Mouse (Mus musculus) hindbrain, embryonic 16.5 days (tissue): Measurements from ENCODE around the gene Fbxw11. TPM values are rescaled to one million over a fixed set of nuclear protein-coding genes. Genes with fewer than 3 reads are reported as not detected.

Experiments
- ATAC-seq: fragments of 200-750 bp; cut with Nextera tagmentation; 2 replicates; pipeline ENCODE4 v1.8.0; 2017; ENCODE audit warnings: moderate TSS enrichment, moderate library complexity
- H3K27ac ChIP-seq: fragments of 300-500 bp; sonication (generic); 2 replicates; pipeline ENCODE4 v1.5.1; 2014; ENCODE audit warnings: low read depth, mild to moderate bottlenecking, control low read depth, low read length, moderate library complexity
- H3K27me3 ChIP-seq: fragments of 300-500 bp; sonication (generic); replicated peaks from 2 replicates; pipeline ENCODE4 v1.6.1; 2014; ENCODE audit warnings: low read length; ENCODE audit not compliant: control insufficient read depth, insufficient read depth
- H3K36me3 ChIP-seq: fragments of 300-500 bp; sonication (generic); 2 replicates; pipeline ENCODE4 v1.6.1; 2014; ENCODE audit warnings: mild to moderate bottlenecking, low read length, moderate library complexity, mixed read lengths; ENCODE audit not compliant: control insufficient read depth, insufficient read depth
- H3K4me1 ChIP-seq: fragments of 300-500 bp; sonication (generic); 2 replicates; pipeline ENCODE4 v1.6.1; 2014; ENCODE audit warnings: low read depth, low read length; ENCODE audit not compliant: control insufficient read depth, insufficient read depth
- H3K4me2 ChIP-seq: fragments of 300-500 bp; sonication (generic); 2 replicates; pipeline ENCODE4 v1.6.1; 2014; ENCODE audit warnings: mild to moderate bottlenecking, low read length, control low read depth, moderate library complexity
- H3K4me3 ChIP-seq: fragments of 300-500 bp; sonication (generic); 2 replicates; pipeline ENCODE4 v1.5.1; 2014; ENCODE audit warnings: mild to moderate bottlenecking, low read length, control low read depth, moderate library complexity
- H3K9ac ChIP-seq: fragments of 300-500 bp; sonication (generic); 2 replicates; pipeline ENCODE4 v1.6.1; 2014; ENCODE audit warnings: low read depth, mild to moderate bottlenecking, control low read depth, low read length, moderate library complexity
- H3K9me3 ChIP-seq: fragments of 300-500 bp; sonication (generic); 2 replicates; pipeline ENCODE4 v1.6.1; 2014; ENCODE audit warnings: mild to moderate bottlenecking, low read length, moderate library complexity; ENCODE audit not compliant: control insufficient read depth
- WGBS: fragments of 180-500 bp; shearing (Covaris S2); extraction: QIAGEN DNeasy Blood & Tissue Kit; methylation state at CpG from one replicate; pipeline ENCODE4 v1.1.7; 2014; 5-methylcytosine and 5-hydroxymethylcytosine counted together
- polyA plus RNA-seq: library from polyadenylated mRNA; unstranded; fragments of >200 nt; fragmentation: Nextera tagmentation; extraction: Ambion mirVana; gene quantifications from 2 replicates; pipeline ENCODE4 v1.2.1, GENCODE M21; 2015

Gene Fbxw11
- polyA plus RNA-seq, 1 experiment from 2014 or later: 106 TPM

DNA sequence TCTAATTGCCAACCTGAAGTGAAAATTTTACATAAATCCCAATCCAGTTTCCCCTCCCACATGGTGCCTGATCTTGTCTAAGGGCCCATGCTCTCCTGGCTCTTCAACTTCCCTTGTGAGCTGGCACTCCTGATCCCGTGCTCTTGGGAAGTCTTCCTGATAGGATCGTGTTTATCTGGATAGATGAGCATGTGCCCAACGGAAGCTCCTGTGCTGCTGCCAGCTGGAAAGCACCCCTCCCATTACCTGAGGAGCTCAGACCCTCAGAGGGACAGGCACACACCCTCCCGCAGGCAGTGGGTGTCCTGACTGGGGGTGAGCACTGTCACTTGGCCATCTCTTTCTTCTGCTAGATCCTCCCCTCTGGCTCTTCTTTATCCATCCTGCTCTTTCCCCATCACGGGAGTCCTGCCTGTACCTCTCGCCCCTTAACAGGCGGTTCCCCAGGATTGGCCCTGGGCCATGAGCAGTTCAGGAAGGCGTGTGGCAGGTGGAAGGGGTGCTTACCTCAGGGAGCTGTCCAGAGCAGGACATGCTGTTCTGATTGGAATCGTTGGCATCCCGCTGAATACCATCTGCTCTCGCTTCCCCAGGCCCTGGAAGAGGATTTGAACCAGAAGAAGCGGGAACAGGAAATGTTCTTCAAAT is 20.6 kb upstream of the Fbxw11 start:
- Histone ChIP-seq H3K4me2 (no peak overlapping the region), H3K9me3 (no peaks in the 10 kb centered on the region), H3K9ac (no peak overlapping the region), H3K4me3 (no peak overlapping the region), H3K27me3 (no peaks in the 10 kb centered on the region; the same call in 1 of the 2 replicates), H3K4me1 (peaks cover 5% of the 10 kb centered on the region; the same call in 1 of the 2 replicates), H3K27ac (no peak overlapping the region; the same call in 1 of the 2 replicates), H3K36me3 (peaks cover 6% of the 10 kb centered on the region; the same call in 1 of the 2 replicates)
- 59% methylated on average over 12 of the region's 12 CpGs for WGBS
- ATAC-seq: peak; percentile 19; the same call in 1 of the 2 replicates

DNA sequence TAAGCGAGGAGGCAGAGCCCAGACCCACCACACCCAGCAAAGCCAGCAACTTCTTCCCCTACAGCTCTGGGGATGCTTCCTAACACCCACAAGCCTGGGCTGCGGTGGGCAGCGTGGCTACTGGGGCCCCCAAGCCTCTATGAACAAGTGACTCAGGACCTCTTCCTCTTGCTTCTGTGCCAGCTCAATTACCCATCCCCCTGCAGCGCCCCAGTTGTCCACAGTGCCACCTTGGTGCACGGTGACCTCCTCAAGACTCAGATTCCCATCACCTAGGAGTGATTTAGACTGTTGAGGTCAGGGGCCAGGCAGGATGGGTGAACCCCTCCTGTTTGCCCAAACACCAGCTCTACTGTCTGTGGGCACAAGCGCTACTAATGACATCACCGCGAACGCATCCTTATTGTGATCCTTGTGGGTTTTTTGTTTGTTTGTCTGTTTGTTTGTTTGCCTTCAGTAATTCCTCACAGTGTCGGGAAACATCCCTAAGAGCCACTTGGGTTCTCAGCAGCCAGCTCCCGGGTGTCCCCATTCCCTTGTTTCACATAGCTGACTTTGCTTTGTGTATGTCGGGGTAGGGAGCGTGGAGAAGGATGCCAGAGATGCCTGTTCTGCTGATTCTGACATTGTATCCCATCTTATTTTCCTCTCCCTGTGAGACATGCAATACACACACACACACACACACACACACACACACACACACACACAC is 19.9 kb upstream of the Fbxw11 start:
- H3K9ac ChIP-seq: no peak overlapping the region

GRCm38 (mm10) chr11:32623236-32623635 is 19.3 kb upstream of the Fbxw11 start:
- H3K27ac ChIP-seq: no peak overlapping the region
- H3K9me3 ChIP-seq: no peaks in the 10 kb centered on the region
- H3K9ac ChIP-seq: no peak overlapping the region
- no peaks in the 10 kb centered on the region; the same call in 1 of the 2 replicates for H3K27me3 ChIP-seq
- peaks cover 5% of the 10 kb centered on the region; the same call in 1 of the 2 replicates for H3K4me1 ChIP-seq
- peak; percentile 81 for ATAC-seq
- H3K36me3 ChIP-seq: 0 out of 2 replicates have a peak, but pooled peaks cover 1% of the 10 kb centered on the region
- 55% methylated on average over 5 of the region's 5 CpGs for WGBS
- H3K4me3 ChIP-seq: no peak overlapping the region
- no peak overlapping the region for H3K4me2 ChIP-seq

More for the DNA sequence above, 19.9 kb upstream of the Fbxw11 start:
- no peaks in the 10 kb centered on the region; the same call in 1 of the 2 replicates for H3K27me3 ChIP-seq
- peaks cover 6% of the 10 kb centered on the region; the same call in 1 of the 2 replicates for H3K36me3 ChIP-seq
- peaks cover 5% of the 10 kb centered on the region; the same call in 1 of the 2 replicates for H3K4me1 ChIP-seq
- H3K9me3 ChIP-seq: no peaks in the 10 kb centered on the region
- peak overlapping the region; percentile 51; the same call in 1 of the 2 replicates for H3K27ac ChIP-seq
- H3K4me2 ChIP-seq: no peak overlapping the region
- WGBS: 76% methylated on average over 13 of the region's 13 CpGs
- H3K4me3 ChIP-seq: no peak overlapping the region
- ATAC-seq: no peak; the same call in 1 of the 2 replicates

GRCm38 (mm10) chr11:32623912-32624311 is 18.6 kb upstream of the Fbxw11 start:
- ATAC-seq: no peak
- no peaks in the 10 kb centered on the region; the same call in 1 of the 2 replicates for H3K27me3 ChIP-seq
- H3K4me3 ChIP-seq: no peak overlapping the region
- WGBS: 65% methylated on average over 6 of the region's 6 CpGs
- H3K4me1 ChIP-seq: peaks cover 5% of the 10 kb centered on the region; the same call in 1 of the 2 replicates
- no peaks in the 10 kb centered on the region for H3K9me3 ChIP-seq
- no peak overlapping the region for H3K4me2 ChIP-seq
- H3K27ac ChIP-seq: no peak overlapping the region
- no peaks in the 10 kb centered on the region for H3K36me3 ChIP-seq
- H3K9ac ChIP-seq: no peak overlapping the region

DNA sequence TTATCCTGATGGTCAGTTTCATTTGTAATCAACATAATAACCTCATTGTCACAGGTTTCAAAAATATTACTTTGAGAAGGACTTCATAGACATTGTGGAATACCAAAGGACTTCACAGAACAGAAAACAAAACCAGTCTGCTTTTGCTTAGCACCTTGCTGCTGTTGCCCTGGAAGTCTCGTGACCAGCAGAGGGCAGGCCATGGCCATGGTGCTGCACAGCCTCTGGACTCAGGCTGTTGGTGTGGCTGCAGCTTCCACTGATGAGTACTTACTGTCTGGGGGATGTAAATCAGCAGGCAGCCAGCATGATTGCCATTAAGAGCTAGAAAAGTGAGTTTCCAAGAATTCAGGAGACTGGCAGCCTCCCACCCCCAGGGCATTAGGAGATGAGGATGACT is 16.8 kb upstream of the Fbxw11 start:
- no peaks in the 10 kb centered on the region for H3K36me3 ChIP-seq
- 85% methylated on average over 1 of the region's 1 CpGs for WGBS
- H3K9ac ChIP-seq: no peak overlapping the region
- no peaks in the 10 kb centered on the region for H3K9me3 ChIP-seq
- H3K4me3 ChIP-seq: no peak overlapping the region
- no peaks in the 10 kb centered on the region; the same call in 1 of the 2 replicates for H3K27me3 ChIP-seq
- H3K4me2 ChIP-seq: no peak overlapping the region
- no peak overlapping the region for H3K27ac ChIP-seq
- peaks cover 3% of the 10 kb centered on the region; the same call in 1 of the 2 replicates for H3K4me1 ChIP-seq
- ATAC-seq: no peak

- Histone ChIP-seq H3K9me3 (no peaks in the 10 kb centered on the region), H3K4me3 (no peak overlapping the region), H3K4me1 (peaks cover 3% of the 10 kb centered on the region; the same call in 1 of the 2 replicates), H3K9ac (no peak overlapping the region), H3K27me3 (no peaks in the 10 kb centered on the region), H3K4me2 (no peak overlapping the region), H3K36me3 (no peaks in the 10 kb centered on the region), H3K27ac (no peak overlapping the region)
- 87% methylated on average over 6 of the region's 6 CpGs for WGBS
- ATAC-seq: no peak
Observed at GRCm38 (mm10) chr11:32626079-32626478, 16.4 kb upstream of the Fbxw11 start.

DNA sequence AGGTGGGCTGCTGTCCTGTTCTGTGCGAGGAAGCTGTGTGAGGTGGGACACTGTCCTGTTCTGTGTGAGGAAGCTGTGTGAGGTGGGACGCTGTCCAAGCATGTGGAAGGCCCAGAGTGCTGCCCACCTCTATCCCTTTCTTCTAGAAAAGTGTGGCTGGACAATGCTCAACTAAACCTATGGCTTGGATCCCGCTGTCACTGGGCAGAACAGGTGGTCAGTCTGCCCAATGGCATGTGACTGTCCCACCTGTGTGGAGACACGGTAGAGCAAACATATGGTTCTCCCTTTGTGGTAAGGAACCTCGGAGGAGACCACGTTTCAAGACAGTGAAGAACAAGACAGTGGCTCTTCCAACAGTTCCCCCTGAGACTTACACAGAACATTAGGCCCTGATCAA is 14.6 kb upstream of the Fbxw11 start:
- WGBS: 84% methylated on average over 6 of the region's 6 CpGs
- H3K27ac ChIP-seq: no peak overlapping the region
- H3K9ac ChIP-seq: no peak overlapping the region
- no peaks in the 10 kb centered on the region for H3K27me3 ChIP-seq
- no peak overlapping the region for H3K4me3 ChIP-seq
- no peaks in the 10 kb centered on the region for H3K36me3 ChIP-seq
- H3K4me2 ChIP-seq: no peak overlapping the region
- peaks cover 3% of the 10 kb centered on the region; the same call in 1 of the 2 replicates for H3K4me1 ChIP-seq
- no peaks in the 10 kb centered on the region for H3K9me3 ChIP-seq
- ATAC-seq: no peak

DNA sequence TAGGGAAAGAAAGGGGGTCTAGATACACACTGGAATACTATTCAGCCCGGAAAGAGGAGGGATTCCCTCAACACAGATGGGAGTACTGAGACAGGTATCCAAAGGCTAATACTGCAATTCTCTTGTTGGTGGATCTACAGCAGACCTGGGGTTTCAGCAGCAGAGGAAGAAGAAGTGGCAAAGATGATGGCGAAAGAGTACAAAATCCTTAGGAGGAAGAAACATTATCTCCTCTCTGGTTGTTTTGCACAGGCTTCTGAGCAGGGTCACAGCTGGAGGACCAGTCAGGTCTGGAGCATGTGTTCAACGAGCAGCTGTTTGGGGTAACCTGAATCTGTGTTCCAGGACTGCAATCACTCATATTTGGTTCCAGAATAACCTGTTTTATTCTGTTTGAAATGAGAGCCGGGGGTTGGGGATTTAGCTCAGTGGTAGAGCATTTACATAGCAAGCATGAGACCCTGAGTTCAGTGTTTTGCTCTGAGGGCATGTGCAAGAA is 12.8 kb upstream of the Fbxw11 start:
- Histone ChIP-seq H3K4me2 (no peak overlapping the region), H3K4me3 (no peak overlapping the region), H3K27me3 (no peaks in the 10 kb centered on the region), H3K4me1 (no peaks in the 10 kb centered on the region), H3K9me3 (no peaks in the 10 kb centered on the region), H3K9ac (no peak overlapping the region), H3K36me3 (no peaks in the 10 kb centered on the region), H3K27ac (no peak overlapping the region)
- ATAC-seq: no peak
- 85% methylated on average over 4 of the region's 4 CpGs for WGBS

GRCm38 (mm10) chr11:32632671-32633070 is 9.9 kb upstream of the Fbxw11 start:
- no peaks in the 10 kb centered on the region for H3K4me1 ChIP-seq
- no peak for ATAC-seq
- H3K27ac ChIP-seq: no peak overlapping the region
- no peaks in the 10 kb centered on the region for H3K27me3 ChIP-seq
- H3K4me3 ChIP-seq: no peak overlapping the region
- no peak overlapping the region for H3K4me2 ChIP-seq
- H3K9ac ChIP-seq: no peak overlapping the region
- no peaks in the 10 kb centered on the region for H3K36me3 ChIP-seq
- 93% methylated on average over 5 of the region's 5 CpGs for WGBS
- H3K9me3 ChIP-seq: no peaks in the 10 kb centered on the region
